Mouse (Mus musculus) cerebellum, adult (tissue): ENCODE results near the gene Gpat3.

ENCODE experiments used
- ATAC-seq: cut with Nextera tagmentation; 2 replicates; pipeline ENCODE4 v1.9.2; 2017; ENCODE audit warnings: mild to moderate bottlenecking, moderate library complexity, mixed read lengths; ENCODE audit not compliant: insufficient number of reproducible peaks, low FRiP score, low TSS enrichment

The Gpat3 gene

DNA sequence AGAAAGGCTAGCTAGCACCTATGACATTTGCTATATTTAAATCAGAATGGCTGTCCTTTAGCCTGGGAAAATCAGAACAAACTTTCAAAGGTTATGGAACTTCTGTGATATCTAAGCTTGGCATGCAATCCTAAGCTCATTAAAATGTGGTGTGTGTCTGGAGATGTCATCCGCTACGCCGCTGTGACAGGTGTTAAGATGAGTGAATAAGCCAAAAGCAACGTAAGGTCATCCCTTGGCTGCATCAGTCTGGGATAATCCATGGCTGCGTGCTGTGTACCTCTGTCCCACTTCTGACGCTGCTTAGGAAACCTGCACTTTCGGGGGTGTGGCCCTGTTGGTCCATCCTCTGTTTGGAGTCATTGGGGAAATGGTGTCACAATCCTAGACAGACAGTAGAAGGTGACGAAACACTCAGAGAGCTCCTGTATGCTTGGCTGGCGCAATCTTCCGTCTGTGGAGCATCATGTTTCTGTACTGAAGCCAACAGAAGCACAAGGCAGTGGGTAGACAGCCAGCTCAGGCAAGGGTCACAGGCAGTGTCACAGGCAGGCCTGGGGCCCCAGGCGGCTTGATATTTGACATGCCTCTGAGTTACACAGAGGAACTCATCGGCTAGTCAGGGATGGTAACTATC lies 15.0 kb downstream of the Gpat3 start:
- ATAC-seq = no peak

- ATAC-seq = no peak
These were observed 15.6 kb downstream of the Gpat3 start for GRCm38 (mm10) chr5:100861140-100861539.

GRCm38 (mm10) chr5:100861811-100862210 lies 16.3 kb downstream of the Gpat3 start:
- ATAC-seq = no peak

- no peak for ATAC-seq
These were observed 17.6 kb downstream of the Gpat3 start for GRCm38 (mm10) chr5:100863091-100863490.

DNA sequence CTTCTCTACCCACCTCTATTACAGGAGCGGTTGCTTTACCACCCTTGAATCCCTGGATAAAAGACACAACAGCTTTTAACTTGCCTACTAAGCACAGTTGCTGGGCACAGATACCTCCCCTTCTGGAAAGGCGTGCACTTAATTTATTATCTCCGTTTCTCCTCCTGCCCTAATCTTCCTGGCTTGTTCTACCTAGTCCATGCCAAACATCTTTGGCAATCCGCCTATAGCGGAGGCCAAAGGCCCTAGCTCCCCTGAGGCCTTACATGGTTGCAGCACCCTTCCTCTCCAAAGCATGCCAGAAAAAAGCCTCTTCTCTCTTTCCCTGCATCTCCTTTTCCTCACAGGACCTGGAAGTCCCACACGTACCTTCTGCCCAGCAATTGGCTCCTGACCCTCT lies 18.9 kb downstream of the Gpat3 start:
- no peak for ATAC-seq

DNA sequence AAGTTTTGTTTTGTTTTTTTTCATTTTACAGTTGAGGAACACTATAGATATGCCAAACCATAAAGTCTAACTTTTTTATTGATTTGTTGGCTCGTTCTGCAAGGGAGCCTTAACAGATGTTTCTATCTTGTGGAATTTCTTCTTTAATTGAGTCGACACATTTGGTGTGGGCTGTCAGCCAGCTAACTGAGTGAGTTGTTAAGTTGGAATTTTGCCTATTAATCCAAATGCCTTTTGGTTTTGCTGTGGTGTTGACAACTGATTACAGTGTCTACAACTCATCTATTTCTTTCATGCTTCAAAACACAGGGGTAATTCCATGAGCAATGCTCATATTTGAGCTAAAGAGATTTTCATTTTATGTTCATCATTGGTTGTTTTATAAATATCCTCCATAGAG lies 20.7 kb downstream of the Gpat3 start:
- ATAC-seq = no peak

GRCm38 (mm10) chr5:100869197-100869895 lies 23.8 kb downstream of the Gpat3 start:
- ATAC-seq = no peak

- no peak for ATAC-seq
These were observed 26.5 kb downstream of the Gpat3 start for GRCm38 (mm10) chr5:100871987-100872386.

DNA sequence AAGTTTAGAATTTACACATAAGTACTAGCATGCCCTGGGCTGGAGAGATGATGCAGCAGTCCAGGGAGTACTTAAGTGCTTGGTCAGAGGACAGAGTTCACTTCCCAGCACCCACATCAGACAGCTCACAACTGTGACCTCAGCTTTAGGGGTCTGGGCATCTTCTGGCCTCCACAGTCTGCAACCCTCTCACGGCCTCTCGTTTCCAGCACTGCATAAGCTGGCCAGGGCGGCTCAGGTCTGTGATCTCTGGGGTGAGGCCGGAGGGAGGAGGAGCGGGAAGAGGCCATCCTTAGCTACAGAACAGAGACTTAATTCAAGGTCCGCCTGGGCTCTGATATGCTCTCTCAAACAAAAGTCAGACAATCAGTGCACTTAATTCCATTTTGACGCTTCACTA lies 29.2 kb downstream of the Gpat3 start:
- ATAC-seq = no peak

DNA sequence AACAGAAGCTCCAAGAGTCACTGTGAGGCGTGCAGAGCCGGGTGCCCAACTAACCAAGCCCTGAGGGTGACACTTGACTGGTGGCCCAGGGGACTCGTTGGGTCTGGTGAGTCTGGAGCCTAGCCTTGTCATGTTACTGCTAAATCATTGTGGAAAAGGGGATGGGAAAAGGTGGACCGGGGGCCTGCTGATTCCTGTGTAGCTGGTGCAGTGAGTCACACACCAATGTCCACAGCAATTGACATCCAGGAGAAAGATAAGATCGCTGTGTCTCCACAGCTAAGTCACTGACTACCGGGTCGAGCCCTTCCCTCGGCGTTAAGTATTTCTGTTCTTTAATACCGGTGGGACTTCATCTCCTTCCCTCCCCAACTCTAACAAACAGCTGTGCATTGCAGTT lies 29.7 kb downstream of the Gpat3 start:
- ATAC-seq = no peak

- ATAC-seq = no peak
These were observed 31.5 kb downstream of the Gpat3 start for GRCm38 (mm10) chr5:100877021-100877420.

- no peak for ATAC-seq
These were observed 39.7 kb downstream of the Gpat3 start for GRCm38 (mm10) chr5:100885216-100885615.

DNA sequence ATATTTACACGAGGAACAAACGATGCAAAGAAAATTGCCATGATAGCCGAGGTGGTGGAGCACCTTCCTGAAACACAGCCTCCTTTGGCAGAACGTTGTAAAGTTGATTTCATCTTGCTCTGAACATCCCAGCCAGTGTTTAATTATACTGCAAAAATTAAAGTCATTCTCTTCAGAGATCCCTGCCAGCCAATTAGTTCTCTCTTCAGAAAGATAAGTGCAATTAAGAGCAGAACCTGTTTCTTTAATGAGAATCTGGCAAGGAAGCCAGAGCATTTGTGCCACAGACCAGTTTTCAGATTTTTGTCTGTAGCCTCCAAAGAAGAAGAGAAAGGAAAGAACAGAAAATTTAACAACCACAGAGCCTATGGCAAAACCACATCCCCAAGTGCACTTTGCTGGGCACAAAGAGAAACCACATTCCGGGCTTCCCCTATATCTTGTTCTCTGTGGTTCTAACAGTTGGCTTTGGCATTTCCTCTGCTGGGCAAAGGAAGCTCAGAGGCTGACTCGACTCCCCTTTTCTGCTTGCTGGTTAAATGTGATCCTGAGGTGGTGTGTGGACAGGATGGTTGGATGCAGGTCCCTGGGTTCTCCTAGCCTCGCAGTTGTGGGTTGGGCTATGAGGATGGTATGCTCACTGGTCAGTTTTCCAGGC lies 40.9 kb downstream of the Gpat3 start:
- ATAC-seq = no peak

GRCm38 (mm10) chr5:100896199-100896598 lies 50.7 kb downstream of the Gpat3 start:
- no peak for ATAC-seq

GRCm38 (mm10) chr5:100899745-100900489 lies 54.4 kb downstream of the Gpat3 start:
- ATAC-seq = no peak

- ATAC-seq = no peak
These were observed 55.5 kb downstream of the Gpat3 start for GRCm38 (mm10) chr5:100901046-100901445.

DNA sequence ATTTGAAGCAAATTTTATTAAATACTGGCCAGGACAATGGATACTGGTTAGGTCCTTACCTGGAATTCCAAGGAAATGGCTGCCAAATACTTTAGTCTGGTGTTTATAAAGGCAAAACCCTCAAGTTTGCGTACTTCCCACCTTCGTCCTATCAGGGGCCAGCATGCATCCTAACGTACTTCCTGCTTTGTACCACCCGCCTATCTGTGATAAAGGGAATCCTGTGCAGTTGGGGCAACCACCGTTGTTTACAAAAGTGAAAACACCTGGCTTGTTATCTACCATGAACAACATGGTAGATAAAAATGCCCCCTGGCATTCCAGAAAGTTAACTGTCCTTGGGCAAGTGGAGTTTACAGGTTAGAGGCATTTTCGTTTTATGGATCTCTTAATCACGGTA lies 63.0 kb downstream of the Gpat3 start:
- no peak for ATAC-seq

DNA sequence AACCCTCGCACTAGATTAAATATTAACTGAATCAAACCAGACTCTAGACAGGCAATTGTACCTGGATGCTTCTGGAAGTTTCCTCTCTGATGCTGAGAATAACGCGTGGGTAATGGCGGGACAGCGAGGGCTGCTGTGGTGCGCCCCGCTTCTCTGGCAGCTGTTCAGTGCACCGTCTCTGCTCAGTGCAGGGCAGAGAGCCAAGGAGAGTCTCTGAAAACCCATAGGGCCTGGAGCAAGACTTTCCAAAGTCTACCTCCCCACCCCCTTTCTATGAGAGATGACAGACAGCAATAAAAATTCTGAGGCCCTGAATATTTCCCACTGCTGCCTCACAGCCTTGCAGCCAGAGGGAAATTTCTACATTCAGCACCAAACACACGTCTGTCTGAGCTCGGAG lies 63.4 kb downstream of the Gpat3 start:
- ATAC-seq = no peak

GRCm38 (mm10) chr5:100909691-100910090 lies 64.2 kb downstream of the Gpat3 start:
- no peak for ATAC-seq

DNA sequence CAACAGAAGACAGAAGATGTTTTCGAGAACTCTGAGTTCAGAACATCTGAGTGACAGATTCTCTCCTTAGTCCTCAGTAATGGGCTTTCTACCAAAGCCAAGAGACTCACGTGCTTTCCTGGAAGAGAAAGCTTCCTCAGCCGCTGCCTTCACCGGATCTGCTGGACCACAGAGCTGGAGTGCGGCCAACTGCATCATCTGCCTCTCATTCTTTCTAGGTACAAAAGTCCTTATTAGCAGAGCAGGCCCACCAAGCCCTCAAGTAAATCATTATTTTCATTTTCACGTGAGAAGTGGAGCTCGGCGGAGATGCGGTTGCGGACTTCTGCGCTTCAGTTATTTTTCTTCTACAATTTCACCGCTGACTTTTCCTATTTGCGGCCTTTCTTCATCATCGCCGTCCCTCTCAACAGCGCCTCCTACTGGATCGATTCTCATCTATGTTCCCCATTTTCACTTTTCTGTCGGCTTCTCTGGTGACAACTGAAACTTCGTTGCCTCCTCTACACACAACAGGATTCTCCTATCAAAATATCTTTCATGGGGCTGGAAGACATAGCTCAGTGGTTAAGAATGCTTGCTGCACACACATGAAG lies 66.1 kb downstream of the Gpat3 start:
- ATAC-seq = no peak

GRCm38 (mm10) chr5:100912366-100912765 lies 66.9 kb downstream of the Gpat3 start:
- no peak for ATAC-seq
